Mouse (Mus musculus) testis, postnatal 10 days (tissue): ENCODE measurements around the gene Ints1.

Experiments
- DNase-seq: peaks from one replicate; pipeline ENCODE4 v3.0.0; 2021; ENCODE audit warnings: low spot score

Gene Ints1

DNA sequence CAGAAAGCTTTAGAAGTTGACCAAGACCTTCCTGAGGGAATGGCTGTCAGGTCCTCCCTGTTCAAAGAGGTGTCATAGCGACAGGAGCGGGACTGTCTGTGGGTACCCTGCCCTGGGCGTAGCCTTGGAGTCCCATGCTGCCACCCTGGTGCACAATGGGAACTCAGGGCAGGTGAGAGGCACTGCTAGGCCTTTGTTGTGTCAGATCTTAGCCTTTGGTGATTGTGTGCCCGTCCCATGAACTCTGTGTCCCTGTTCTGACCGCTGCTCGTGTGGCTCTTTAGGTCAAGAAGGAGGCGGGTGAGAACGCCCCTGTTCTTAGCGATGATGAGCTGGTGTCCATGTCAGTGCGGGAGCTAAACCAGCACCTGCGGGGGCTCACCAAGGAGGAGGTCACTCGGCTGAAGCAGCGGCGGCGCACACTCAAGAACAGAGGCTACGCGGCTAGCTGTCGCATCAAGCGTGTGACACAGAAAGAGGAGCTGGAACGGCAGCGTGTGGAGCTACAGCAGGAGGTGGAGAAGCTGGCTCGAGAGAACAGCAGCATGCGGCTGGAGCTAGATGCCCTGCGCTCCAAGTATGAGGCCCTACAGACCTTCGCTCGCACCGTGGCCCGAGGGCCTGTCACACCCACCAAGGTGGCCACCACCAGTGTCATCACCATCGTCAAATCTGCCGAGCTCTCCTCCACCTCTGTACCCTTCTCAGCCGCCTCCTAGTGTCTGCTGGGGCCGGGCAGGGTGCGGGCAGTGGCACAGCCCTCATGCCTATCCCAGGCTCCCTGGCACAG is 24.5 kb upstream of the Ints1 start:
- DNase-seq, result no peak

DNA sequence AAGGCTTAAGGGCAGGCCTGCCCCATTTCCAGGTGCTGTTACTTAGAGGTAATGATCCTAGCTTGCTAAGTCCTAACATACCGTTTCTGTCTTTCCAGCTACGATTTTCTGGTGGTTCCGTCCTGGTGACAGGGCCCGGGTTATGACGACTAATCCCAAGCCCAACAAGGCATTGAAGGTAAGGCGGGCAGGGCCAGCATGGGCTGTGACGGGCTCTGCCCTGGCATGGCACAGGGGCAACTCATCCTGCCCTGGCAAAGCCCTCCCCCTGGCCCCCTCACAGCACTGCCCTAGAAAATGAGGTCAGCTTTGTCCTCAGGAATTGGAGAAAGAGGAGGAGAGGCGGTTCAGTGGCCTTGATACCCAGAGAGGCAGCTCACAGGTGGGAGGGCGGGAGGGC is 23.6 kb upstream of the Ints1 start:
- DNase-seq, result no peak

DNA sequence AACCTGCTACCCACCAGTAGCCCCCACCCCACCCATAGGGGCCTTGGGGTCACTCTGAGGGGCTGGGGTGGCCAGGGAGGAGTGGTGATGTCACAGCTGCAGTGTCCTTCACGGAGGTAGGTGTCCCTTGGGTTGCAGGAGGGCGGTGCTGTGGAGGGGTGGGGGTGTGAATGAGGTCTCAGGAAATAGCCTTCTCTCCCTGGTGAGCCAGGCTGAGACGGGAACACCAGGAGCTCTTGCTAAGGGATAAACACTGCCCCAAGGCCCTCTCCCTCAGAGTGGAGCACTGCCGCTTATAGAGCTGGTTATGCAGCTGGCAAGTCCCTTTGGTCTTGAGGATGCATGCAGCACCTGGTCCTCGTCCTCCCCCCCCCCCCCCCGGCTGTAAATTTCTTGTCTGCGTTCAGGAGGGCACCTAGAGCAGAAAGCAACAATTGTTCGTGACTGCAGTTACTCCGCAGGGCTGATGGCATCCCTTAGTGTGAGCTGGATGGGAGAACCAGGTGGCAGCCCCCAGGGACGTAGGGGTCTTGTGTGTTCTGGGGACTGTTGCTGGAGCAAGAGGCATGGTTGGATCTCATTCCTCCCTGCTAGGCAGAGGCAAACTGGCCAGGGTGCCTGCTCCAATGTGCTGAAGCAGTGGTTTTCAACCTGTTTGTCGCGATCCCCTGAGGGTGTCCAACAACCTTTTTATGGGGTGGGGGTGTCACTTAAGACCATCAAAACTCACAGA is 22.9 kb upstream of the Ints1 start:
- DNase-seq, result no peak

DNA sequence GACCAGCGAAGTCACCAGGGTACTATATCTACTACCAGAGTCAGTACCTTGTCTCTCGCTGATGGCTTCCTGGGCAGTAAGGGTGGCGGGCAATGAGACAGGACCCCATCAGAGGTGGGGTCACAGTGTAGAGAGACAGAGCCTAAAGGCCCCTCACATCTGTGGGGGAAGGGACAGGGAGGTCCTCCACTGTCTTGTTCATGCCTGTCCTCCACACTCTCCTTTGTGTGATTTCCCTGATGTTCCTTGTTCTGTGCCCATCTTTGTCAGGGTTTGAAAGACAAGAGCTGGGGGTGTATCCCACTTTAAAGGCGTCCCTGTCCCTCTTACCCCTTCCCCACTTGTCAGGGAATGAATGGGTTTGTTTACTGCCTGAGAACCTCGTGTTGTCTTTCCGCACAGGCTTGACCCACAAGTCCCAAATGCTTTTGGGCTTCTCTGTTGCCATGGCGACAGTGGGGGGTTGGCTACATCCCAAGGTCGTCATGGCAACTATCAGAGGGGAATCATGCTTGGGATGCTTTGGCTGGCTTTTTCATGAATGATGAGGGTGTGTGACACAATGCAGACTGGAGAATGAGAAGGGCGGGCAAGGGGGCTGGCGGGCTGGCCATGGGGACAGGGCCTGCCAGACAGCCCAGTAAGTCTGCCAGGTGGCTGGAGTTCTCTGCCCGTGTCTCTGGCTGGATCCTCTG is 22.1 kb upstream of the Ints1 start:
- peak; percentile 94 for DNase-seq

DNA sequence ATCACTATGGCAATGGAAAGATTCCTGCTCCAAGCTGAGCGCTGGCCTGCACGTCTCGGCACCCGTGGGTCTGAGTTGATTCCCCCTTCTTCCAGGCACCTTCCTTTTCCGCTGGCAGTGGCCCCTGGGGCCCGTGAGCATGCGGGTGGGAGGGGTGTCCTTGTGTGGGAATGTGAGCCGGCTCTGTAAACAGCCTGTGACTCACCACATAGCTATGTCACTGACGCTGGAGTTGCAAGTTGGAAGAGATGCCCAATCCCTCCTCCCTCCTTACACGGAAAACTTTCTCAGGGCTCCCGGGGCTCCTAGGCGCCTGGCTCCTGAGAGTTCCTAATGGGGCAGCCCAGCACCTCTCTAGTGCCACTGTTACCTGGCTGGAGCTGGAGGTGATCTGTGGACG is 21.4 kb upstream of the Ints1 start:
- peak; percentile 84 for DNase-seq

DNA sequence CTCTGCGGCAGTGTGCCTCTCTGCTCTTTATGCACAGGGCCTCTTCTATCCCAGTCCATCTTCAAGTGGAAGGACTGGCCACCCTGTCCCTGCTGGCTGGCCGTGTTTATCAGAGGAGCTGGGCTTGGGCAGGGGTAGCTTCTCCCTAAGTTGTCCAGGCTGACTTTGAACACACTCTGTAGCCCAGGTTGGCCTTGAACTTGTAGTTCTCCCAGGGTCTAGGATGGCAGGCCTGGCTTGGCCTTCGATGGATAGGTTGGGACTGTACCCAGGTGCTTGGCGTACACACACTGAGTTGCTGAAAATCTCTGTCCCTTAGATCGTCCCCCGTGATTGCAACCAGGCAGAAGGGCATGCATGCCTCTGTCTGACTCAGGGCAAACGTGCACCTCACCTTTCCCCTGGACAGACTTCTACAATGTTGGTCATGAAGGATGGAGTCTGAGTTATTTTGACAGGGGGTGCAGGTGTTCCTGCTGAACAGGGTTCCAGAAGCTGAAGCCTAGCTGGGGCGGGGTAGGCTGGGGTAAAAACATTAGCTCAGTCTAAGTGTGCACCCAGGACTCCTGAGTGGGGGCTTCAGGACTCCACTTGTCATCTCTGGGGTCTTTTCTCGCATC is 20.6 kb upstream of the Ints1 start:
- no peak for DNase-seq

DNA sequence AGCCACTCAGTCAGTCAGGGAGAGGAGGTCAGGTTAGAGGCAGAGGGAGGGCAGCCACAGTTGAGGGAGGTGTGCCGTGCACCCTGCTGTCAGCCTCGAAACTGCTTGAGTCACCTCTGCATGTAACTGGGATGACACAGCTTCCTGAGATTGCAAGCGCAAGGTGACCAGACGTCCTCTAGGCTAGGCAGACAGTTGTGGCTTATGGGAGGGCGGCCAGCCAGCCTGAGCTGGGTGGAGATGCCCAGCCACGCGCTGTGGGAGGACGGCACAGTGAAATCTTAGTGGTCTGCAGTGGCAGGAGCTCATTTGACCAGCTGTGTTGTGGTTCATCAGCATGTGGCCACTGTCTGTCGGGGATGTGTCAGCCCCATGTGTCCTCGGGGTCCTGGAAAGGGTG is 19.5 kb upstream of the Ints1 start:
- DNase-seq, result peak; percentile 61

DNA sequence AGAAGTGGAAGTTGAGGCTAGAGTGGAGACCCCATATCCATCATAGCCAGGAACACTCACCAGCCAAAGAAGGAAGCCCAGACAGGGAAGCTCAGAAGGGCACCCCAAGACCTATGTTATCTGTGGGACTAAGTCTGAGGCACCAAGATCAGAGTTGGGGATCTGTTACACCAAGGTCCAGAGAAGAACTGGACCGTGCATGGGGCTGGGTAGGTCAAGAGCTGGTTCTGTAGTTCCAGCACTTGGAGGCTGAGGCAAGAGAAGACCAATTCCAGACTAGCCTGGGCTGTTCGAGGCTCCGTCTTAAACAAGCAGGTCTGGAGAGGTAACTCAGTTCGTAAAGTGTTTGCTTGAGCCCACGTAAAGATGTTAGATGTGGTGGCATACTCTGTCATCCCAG is 18.7 kb upstream of the Ints1 start:
- no peak for DNase-seq

DNA sequence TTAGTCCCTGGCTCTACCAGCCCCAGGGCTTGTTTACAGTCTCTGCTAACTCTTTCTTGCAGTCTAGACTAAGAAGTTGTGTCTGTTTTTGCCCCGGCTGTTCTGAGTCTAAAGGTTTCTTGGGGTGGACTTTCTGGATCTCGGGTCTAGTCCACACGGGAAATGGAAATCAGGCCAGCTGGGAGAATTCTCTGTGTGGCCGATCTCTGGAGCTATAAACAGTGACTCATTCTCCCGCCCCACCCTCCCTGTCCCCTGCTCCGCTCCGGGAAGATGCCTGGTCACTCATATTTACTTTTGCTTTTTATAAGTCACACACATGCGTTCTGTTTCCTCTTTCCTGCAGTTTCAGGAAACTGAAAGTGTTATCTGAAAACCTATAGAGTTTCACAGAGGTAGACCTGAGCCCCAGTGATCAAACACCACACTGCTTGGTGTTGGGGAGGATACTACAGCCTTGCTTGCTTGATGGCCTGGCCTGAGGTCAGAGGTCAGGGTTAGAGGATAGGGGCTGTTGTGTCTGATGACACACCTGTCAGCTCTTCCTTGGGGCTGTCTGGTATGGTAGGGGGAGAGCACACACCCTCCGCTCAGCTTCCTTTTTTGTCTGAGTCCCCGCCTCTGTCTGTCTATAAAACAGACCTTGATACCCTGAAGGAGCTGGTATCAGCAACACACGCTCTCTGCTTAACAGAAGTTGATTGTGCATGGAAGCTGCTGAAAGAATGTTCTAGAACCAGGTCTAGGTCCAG is 18.0 kb upstream of the Ints1 start:
- no peak for DNase-seq

DNA sequence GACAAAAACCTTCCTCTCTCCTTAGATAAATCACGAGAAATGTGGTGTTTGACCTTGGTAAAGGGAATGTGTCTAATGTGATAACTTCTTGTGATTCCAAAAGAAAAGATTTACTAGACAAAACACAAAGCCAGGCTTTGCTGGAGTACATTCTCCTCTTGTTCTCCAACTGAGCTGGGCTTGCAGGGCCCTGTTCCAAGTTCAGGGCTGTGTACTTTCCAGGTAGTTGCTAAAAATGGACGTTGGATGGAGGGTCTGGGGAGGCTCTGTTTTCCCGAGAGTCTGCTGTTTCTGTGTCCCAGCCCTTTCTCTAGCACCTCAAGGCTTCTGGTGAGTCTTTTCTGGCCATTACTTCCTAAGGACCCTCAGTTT is 17.5 kb upstream of the Ints1 start:
- no peak for DNase-seq

DNA sequence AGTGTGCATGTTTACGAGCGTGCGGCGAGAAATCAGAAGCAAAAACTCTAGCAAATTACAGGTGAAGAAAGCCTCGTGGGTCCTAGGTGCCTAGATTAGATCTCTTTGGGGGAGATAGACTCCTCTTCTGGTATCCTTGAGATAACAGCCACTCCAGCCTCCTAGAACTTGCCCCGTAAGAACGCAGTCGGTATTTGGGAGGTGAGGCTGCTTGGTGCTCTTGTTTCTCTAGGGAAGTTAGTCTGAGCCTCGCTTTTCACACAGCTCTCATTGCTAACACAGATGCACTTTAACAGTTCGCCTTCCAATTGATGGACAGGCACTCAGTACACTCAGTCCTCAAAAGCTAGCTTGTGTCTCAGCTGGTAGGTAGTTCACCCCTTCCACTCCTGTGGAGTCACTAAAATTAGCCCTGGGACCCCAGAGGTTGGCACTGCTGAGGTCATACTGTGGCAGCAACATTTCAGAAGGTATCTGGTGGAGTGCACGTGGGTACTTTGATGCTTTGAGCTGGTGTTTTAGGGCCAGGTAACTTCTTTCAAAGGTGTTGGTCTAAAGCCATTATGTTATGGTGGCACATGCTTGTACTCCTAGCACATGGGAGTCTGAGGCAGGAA is 16.8 kb upstream of the Ints1 start:
- DNase-seq, result no peak

DNA sequence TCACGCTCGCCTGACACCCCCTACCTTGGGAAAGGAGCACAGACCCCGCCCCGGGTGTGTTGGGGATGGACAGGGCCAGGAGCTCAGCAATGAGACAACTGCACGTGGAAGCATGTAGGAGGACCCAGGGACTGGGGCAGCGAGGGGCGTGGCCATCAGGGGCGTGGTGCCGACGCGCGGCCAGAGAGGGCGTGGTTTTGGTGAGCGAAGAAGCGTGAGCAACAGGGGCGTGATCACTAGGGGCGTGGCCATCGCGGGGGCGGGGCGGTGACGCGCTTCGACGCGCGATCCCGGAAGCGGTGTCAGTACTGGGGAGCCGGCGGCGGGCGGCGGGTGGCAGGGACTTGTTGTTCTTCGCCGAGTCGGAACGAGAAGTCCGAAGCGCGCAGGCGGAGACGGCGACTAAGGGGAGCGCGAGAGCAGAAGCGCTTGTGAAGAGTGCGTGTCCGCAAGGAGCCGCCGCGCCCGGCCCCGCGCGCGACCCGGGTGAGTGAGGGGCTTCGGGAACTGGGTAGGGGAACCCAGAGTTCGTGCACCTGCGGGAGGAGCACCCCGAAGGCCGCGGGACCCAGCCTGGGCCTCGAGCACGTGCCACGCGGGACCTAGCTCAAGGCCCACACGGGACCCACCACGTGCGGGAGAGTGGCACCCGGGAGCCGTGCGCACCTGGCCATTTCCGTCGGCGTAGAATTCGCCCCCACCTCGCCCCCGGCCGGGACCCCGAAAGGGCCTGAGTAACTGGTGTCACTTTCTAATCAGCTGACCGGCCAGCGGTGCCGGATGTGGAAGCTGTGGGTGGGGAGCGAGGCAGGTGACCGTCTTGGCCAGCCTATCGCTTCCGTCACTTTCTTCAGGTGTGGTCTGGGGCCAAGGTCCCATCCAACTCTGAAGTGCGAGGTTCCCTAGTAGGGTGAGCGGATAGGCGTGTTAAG is 16.0 kb upstream of the Ints1 start, which contains the start of gene Mafk:
Gene Mafk, plus strand, starts transcription at position 287 of the 932 bp plus-strand sequence.
- peak; percentile 100 for DNase-seq

DNA sequence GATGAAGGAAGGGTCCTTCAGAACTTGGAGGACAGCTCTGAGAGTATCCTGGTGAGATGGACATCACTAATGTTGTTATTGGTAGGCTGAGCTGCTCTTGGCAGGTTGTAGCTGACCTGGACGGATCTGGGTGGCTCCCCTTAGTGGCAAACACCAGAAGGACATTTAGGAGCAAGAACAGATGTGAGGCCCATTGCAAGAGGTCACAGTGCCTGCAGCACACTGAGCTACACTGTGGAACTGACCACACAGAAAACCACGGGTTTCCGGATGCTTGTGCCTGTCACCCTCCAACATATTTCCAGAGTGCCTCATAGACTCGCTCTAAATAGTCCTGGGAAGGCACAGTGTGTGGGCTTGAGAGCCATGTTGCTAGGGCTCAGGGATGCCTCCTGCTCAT is 14.0 kb upstream of the Ints1 start:
- peak; percentile 48 for DNase-seq

DNA sequence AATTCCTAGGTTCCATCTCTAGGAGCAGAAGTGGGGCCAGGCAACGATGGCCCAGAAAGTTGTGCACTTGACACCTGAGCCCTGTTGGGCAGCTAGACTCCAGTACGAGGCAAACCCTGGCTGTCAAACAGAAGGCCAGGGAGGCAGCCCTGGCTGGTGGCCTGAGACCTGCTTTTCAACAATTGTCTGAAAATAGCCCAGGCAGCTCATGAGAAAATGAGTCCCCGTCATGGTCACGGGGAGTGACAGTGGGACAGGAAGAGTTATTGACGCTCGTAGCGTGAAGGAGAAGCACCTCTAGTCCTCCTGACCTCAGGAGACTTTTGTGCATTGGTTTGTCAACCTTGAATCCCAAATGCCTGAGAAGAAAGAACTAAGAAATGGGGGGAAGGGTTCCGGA is 5.9 kb upstream of the Ints1 start:
- DNase-seq, result no peak

DNA sequence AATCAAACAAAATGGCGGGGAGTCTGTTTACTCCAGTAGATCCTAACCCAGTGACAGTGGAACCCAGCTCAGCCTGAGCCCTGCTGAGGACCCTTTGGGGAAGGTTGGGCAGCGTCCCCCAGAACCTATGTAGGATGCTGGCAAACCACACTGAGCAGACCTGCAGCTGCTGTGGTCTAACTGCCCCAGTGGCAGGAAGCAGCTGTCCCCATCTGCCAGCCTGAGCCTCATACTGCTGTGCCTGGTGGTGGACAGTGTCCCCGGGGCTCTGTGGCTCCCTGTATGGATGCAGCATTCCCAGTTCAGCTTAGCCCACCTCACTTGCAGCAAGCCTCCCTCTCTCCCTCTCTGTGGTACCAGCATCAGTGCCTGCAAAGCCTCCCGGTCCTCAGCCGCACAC is 1.5 kb upstream of the Ints1 start:
- no peak for DNase-seq

DNA sequence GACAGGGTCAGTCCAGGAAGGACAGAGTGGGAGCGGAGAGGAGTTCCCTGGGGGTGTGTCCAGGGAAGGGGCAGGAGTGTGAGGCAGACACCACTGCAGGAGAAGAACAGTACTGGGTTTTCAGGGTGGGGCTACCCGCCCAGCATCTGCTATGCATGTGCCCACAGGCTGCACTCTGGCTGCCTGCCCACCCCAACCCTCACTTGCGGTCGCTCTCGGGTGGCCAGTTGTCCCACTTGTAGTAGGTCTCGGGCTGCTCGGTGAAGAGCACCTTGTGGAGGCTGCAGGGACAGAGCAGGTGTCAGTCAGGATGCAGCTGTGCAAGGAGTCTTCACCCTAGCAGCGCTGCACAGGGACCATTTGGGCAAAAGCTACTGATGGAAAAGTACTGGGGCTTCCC is 7.3 kb downstream of the Ints1 start:
- DNase-seq, result no peak

DNA sequence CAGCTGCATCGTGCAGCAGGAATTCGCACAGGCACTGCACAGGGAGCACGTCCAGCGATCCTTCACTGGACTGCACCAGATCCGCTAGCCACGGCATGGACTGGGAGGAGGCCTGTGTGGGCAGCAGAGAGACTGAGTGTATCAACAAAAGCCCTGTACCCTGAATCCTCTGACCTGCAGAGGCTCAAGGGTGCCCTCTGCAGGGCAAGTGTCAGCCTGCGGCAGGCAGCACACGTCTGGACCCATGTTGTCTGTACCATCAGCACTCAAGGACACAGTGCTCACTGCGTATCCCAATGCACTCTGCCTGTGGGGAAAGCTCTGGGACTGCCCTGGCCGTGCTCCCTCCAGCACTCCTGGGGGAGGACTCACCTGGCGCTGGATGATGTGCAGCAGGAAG is 11.2 kb downstream of the Ints1 start:
- no peak for DNase-seq

DNA sequence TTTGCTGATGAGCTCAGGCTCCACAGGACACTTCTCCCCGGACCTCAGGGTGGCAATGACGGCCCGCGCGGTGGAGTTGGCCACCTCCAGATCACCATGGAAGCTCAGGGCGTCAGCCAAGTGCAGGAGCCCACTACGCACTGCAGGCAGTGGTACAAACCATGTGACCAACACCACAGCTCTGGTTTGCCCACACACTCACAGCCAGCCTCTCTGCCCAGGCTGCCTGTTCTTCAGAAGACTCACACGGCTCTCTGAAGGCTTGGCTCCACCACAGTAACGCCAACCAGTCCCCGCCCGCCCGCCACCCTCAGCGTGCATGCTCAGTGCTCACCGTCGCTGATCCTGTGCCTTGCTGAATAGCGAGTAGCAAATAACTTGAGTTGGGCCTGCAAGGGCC is 17.4 kb downstream of the Ints1 start:
- DNase-seq, result no peak

DNA sequence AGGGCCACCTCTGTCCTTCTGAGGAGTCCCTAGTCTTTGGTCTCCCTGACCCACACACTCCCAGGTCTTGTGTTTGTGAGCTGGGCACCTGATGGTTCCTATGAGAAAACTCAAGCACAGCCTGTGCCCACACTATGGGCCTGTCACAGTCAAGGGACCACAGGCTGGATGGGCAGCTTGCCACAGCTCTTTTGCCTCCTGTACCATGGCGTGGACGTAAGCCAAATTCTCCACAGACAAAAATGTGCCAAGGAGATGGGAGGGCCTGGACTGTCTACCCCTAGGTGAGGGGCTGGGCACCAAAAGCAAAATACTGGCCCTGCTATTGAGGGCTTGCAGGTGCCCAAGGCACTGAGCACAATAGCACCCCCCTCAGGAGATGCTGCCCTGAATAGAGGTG is 18.9 kb downstream of the Ints1 start:
- no peak for DNase-seq

DNA sequence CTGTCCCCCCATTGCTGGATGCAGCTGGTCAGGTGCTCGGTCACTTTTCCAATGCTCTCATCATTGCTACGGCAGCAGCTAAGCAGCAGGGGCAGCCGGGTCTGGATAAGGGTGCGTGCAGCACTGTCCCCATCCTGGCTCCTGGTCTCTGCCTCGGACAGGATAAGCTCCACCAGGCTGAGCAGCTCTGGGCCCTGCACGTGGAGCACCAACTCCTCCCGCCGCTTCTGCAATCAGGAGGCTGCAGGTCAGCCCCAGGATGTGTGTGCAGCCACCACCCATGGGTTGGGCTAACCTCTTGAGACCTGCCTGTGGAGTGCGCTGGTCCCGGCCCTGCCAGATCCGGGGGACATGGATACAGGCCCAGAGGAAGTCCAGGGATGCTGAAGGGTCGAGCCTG is 19.3 kb downstream of the Ints1 start:
- no peak for DNase-seq
